Mouse (Mus musculus): ENCODE measurements at regions not wholly inside any gene's neighbourhood (a gene's known extent, or its start where the extent isn't known, plus 50 kb on each side); places are given as distances from the start of the nearest gene placed in this dataset.

GRCm38 (mm10) chr6:47354515-47354914, 98.7 kb upstream of the Cul1 start:
- DNase-seq (ENCODE audit: low read depth, low spot score): no peak

- DNase-seq (ENCODE audit: low read depth, low spot score): no peak
Measured at GRCm38 (mm10) chr6:47355500-47355899, 97.7 kb upstream of the Cul1 start.

GRCm38 (mm10) chr6:47356500-47356899, 96.7 kb upstream of the Cul1 start:
- DNase-seq (ENCODE audit: low read depth, low spot score): no peak

GRCm38 (mm10) chr6:47358686-47359085, 94.5 kb upstream of the Cul1 start:
- no peak for DNase-seq (ENCODE audit: low read depth, low spot score)

- no peak for DNase-seq (ENCODE audit: low read depth, low spot score)
Measured at GRCm38 (mm10) chr6:47364002-47364401, 89.2 kb upstream of the Cul1 start.

- no peak for DNase-seq (ENCODE audit: low read depth, low spot score)
Measured at GRCm38 (mm10) chr6:47364556-47364955, 88.6 kb upstream of the Cul1 start.

GRCm38 (mm10) chr6:47365651-47366645, 87.2 kb upstream of the Cul1 start:
- DNase-seq (ENCODE audit: low read depth, low spot score): no peak

- peak; percentile 20 for DNase-seq (ENCODE audit: low read depth, low spot score)
Measured at GRCm38 (mm10) chr6:47367461-47367860, 85.7 kb upstream of the Cul1 start.

GRCm38 (mm10) chr6:47375705-47376104, 77.5 kb upstream of the Cul1 start:
- DNase-seq (ENCODE audit: low read depth, low spot score): no peak

- DNase-seq (ENCODE audit: low read depth, low spot score): no peak
Measured at GRCm38 (mm10) chr6:47381451-47381850, 71.7 kb upstream of the Cul1 start.

- DNase-seq (ENCODE audit: low read depth, low spot score): no peak
Measured at GRCm38 (mm10) chr6:47386550-47386949, 66.6 kb upstream of the Cul1 start.

GRCm38 (mm10) chr6:47389908-47390307, 63.3 kb upstream of the Cul1 start:
- no peak for DNase-seq (ENCODE audit: low read depth, low spot score)

- DNase-seq (ENCODE audit: low read depth, low spot score): no peak
Measured at GRCm38 (mm10) chr6:47390436-47391002, 62.7 kb upstream of the Cul1 start.

GRCm38 (mm10) chr6:47391014-47391802, 62.0 kb upstream of the Cul1 start:
- no peak for DNase-seq (ENCODE audit: low read depth, low spot score)

- DNase-seq (ENCODE audit: low read depth, low spot score): no peak
Measured at GRCm38 (mm10) chr6:47395465-47396337, 57.5 kb upstream of the Cul1 start.
